Mouse (Mus musculus) hindbrain, embryonic 14.5 days (tissue): ENCODE results near the gene Smarca5. TPM values are rescaled to one million over a fixed set of nuclear protein-coding genes. Genes with fewer than 3 reads are reported as not detected.

Source experiments
- ATAC-seq: fragments of 200-750 bp; cut with Nextera tagmentation; 2 replicates; pipeline ENCODE4 v1.8.0; 2017; ENCODE audit warnings: moderate number of reproducible peaks, mild to moderate bottlenecking, moderate TSS enrichment, moderate library complexity; ENCODE audit not compliant: low FRiP score
- DNase-seq: peaks from one replicate; pipeline ENCODE4 v3.0.0-alpha.2; 2015; ENCODE audit warnings: low spot score
- H3K27ac ChIP-seq: fragments of 300-500 bp; sonication (generic); 2 replicates; pipeline ENCODE4 v1.5.1; 2014; ENCODE audit warnings: mild to moderate bottlenecking, moderate library complexity
- H3K27me3 ChIP-seq: fragments of 300-500 bp; sonication (generic); 2 replicates; pipeline ENCODE4 v1.6.1; 2014; ENCODE audit warnings: mild to moderate bottlenecking, low read length, mixed read lengths; ENCODE audit not compliant: control insufficient read depth, insufficient read depth
- H3K36me3 ChIP-seq: fragments of 300-500 bp; sonication (generic); replicated peaks from 2 replicates; pipeline ENCODE4 v1.6.1; 2014; ENCODE audit not compliant: control insufficient read depth, insufficient read depth
- H3K4me1 ChIP-seq: fragments of 300-500 bp; sonication (generic); replicated peaks from 2 replicates; pipeline ENCODE4 v1.6.1; 2014; ENCODE audit warnings: antibody characterized with exemption, low read length, mixed read lengths; ENCODE audit not compliant: control insufficient read depth, insufficient read depth
- H3K4me2 ChIP-seq: fragments of 300-500 bp; sonication (generic); replicated peaks from 2 replicates; pipeline ENCODE4 v1.6.1; 2014; ENCODE audit warnings: mild to moderate bottlenecking, moderate library complexity
- H3K4me3 ChIP-seq: fragments of 300-500 bp; sonication (generic); replicated peaks from 2 replicates; pipeline ENCODE4 v1.5.1; 2014; ENCODE audit warnings: mild to moderate bottlenecking, low read length
- H3K9ac ChIP-seq: fragments of 300-500 bp; sonication (generic); 2 replicates; pipeline ENCODE4 v1.6.1; 2014
- H3K9me3 ChIP-seq: fragments of 300-500 bp; sonication (generic); 2 replicates; pipeline ENCODE4 v1.6.1; 2016; ENCODE audit warnings: low read length; ENCODE audit not compliant: control insufficient read depth
- WGBS: fragments of 180-500 bp; shearing (Covaris S2); extraction: QIAGEN DNeasy Blood & Tissue Kit; methylation state at CpG from one replicate; pipeline ENCODE4 v1.1.7; 2014; 5-methylcytosine and 5-hydroxymethylcytosine counted together
- polyA plus RNA-seq: library from polyadenylated mRNA; unstranded; fragments of >200 nt; fragmentation: Nextera tagmentation; extraction: Ambion mirVana; gene quantifications from 2 replicates; pipeline ENCODE4 v1.2.1, GENCODE M21; 2014

Gene Smarca5
- polyA plus RNA-seq, 1 experiment from 2014 or later = 56.7 TPM

DNA sequence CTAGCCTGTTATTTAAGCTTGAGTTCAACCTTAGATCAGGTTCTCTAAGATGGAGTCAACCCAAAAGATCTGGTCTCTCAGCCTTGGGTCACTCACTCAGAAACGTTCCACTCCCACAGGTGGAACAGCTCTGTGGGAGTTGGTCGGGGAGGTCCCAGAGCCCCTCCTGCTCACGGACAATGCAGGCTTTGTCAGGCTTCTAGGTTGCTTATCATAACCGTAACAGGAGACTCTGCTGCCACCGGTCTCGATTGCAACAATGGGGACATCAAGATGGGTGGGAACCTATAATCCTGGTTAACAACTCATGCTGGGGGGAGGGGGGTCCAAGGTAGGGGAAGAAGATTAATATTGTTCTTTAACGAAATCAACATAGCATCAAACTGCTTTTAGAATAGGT is 13.1 kb upstream of the Smarca5 start:
- DNase-seq (no peak), ATAC-seq (no peak)
- Histone ChIP-seq H3K9ac (no peak overlapping the region), H3K4me3 (no peak overlapping the region), H3K9me3 (no peaks in the 10 kb centered on the region), H3K27ac (no peak overlapping the region), H3K4me1 (no peaks in the 10 kb centered on the region), H3K4me2 (no peak overlapping the region), H3K36me3 (no peaks in the 10 kb centered on the region), H3K27me3 (no peaks in the 10 kb centered on the region)
- WGBS = 64% methylated on average over 7 of the region's 7 CpGs

DNA sequence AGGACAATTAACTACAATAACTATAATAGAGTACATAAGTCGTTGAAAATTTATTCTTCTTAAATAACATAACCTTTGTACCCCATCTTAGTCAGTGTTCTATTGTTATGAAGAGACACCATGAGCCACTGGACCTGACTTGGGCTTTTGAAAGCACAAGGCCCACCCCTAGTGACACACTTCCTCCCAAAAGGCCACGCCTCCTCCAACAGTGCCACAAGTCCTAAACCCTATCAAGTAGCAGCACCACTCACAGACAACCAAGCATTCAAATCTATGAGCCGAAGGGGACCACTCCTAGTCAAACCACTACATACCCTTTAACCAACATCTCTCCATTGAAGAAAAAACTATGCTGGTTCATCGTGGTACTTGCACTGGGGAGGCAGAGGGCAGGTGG is 9.8 kb upstream of the Smarca5 start:
- no peak overlapping the region for H3K4me2 ChIP-seq
- no peak for DNase-seq
- WGBS = 92% methylated on average over 4 of the region's 4 CpGs
- H3K9me3 ChIP-seq = no peaks in the 10 kb centered on the region
- H3K27me3 ChIP-seq = no peaks in the 10 kb centered on the region
- H3K4me1 ChIP-seq = no peaks in the 10 kb centered on the region
- H3K27ac ChIP-seq = no peak overlapping the region
- no peak overlapping the region for H3K4me3 ChIP-seq
- no peak overlapping the region for H3K9ac ChIP-seq
- ATAC-seq = no peak
- H3K36me3 ChIP-seq = no peaks in the 10 kb centered on the region

DNA sequence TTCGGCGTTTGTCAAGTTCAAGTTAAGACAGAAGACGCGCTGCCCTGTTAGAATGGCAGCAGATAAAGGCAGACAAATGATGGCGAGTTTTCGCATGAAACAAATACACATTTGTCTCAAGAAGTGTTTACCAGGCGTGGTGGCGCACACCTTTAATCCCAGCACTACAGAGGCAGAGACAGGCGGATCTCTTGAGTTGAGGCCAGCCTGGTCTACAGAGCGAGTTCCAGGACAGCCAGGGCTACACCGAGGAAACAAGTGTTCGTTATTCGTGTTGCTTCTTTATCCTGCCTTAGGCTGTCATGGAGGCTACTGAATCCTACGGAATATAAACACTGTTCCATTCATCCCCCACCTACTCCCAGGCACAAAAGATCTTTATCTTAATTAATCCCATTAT is 635 bp upstream of the Smarca5 start:
- DNase-seq = no peak
- WGBS = 10% methylated on average over 14 of the region's 14 CpGs

GRCm38 (mm10) chr8:80738388-80739154 is 726 bp downstream of the Smarca5 start:
- WGBS = under 1% methylated on average over 68 of the region's 84 CpGs

More for the DNA sequence above, 635 bp upstream of the Smarca5 start:
- Histone ChIP-seq H3K4me1 (peaks cover 8% of the 10 kb centered on the region; the same call in 1 of the 2 replicates), H3K9ac (peak overlapping the region; percentile 67), H3K9me3 (no peaks in the 10 kb centered on the region), H3K27ac (peak overlapping the region; percentile 95), H3K4me2 (peak overlapping the region; percentile 59), H3K4me3 (peak overlapping the region; percentile 74), H3K27me3 (no peaks in the 10 kb centered on the region), H3K36me3 (peaks cover 11% of the 10 kb centered on the region)
- peak; percentile 48 for ATAC-seq

GRCm38 (mm10) chr8:80738046-80738387 is 1.3 kb downstream of the Smarca5 start:
- H3K36me3 ChIP-seq = peaks cover 28% of the 10 kb centered on the region
- peak overlapping the region; percentile 95 for H3K27ac ChIP-seq
- no peaks in the 10 kb centered on the region for H3K9me3 ChIP-seq
- H3K9ac ChIP-seq = peak overlapping the region; percentile 73
- no peaks in the 10 kb centered on the region for H3K27me3 ChIP-seq
- peaks cover 8% of the 10 kb centered on the region; the same call in 1 of the 2 replicates for H3K4me1 ChIP-seq
- peak overlapping the region; percentile 74 for H3K4me3 ChIP-seq
- 0% methylated on average over 5 of the region's 5 CpGs for WGBS
- peak overlapping the region; percentile 71 for H3K4me2 ChIP-seq
- no peak for ATAC-seq
- DNase-seq = peak; percentile 36

More at GRCm38 (mm10) chr8:80738388-80739154, 726 bp downstream of the Smarca5 start:
- DNase-seq (peak; percentile 52), ATAC-seq (peak; percentile 68)
- Histone ChIP-seq H3K27ac (peak overlapping the region; percentile 95), H3K4me2 (peak overlapping the region; percentile 71), H3K4me3 (peak overlapping the region; percentile 74), H3K9me3 (no peaks in the 10 kb centered on the region), H3K36me3 (peaks cover 24% of the 10 kb centered on the region), H3K9ac (peak overlapping the region; percentile 73), H3K27me3 (no peaks in the 10 kb centered on the region), H3K4me1 (peaks cover 8% of the 10 kb centered on the region; the same call in 1 of the 2 replicates)

- DNase-seq (no peak), ATAC-seq (no peak)
- H3K27ac ChIP-seq = no peak overlapping the region
- no peak overlapping the region for H3K4me2 ChIP-seq
- no peaks in the 10 kb centered on the region for H3K4me1 ChIP-seq
- peaks cover 79% of the 10 kb centered on the region for H3K36me3 ChIP-seq
- no peaks in the 10 kb centered on the region for H3K27me3 ChIP-seq
- H3K9ac ChIP-seq = no peak overlapping the region
- no peaks in the 10 kb centered on the region for H3K9me3 ChIP-seq
- H3K4me3 ChIP-seq = no peak overlapping the region
Measured at GRCm38 (mm10) chr8:80732326-80732725, 7.0 kb downstream of the Smarca5 start.

GRCm38 (mm10) chr8:80714461-80714860 is 24.8 kb downstream of the Smarca5 start:
- Histone ChIP-seq H3K4me1 (no peaks in the 10 kb centered on the region), H3K27me3 (no peaks in the 10 kb centered on the region), H3K4me2 (no peak overlapping the region), H3K36me3 (peaks cover 82% of the 10 kb centered on the region), H3K27ac (no peak overlapping the region), H3K9ac (no peak overlapping the region), H3K9me3 (no peaks in the 10 kb centered on the region), H3K4me3 (no peak overlapping the region)
- WGBS = 97% methylated on average over 1 of the region's 1 CpGs
- DNase-seq (no peak), ATAC-seq (no peak)

- H3K36me3 ChIP-seq = peaks cover 84% of the 10 kb centered on the region
- peak; percentile 26 for DNase-seq
- WGBS = 76% methylated on average over 4 of the region's 4 CpGs
Measured at GRCm38 (mm10) chr8:80710670-80711400, 28.5 kb downstream of the Smarca5 start.

DNA sequence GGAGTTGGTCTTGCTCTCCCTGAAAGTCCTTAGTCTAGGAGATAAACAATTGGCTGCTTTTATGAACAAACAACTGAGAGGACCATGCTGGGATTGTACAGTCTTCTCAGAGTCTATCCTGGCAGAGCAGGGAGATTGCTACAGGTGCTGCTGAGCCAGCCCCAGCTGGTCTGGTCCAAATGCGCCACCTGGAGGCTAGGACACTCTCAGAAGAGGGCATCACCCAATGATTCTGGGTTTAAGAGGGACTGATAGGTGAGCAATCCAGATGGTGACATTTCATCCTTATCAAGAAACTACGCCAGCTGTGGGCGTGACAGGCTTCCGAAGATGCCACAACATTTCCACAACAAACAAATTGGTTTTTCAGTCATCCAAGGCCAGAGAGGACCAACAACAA is 51.2 kb downstream of the Smarca5 start:
- Histone ChIP-seq H3K4me3 (no peak overlapping the region), H3K36me3 (no peaks in the 10 kb centered on the region), H3K27ac (no peak overlapping the region), H3K9ac (no peak overlapping the region), H3K9me3 (no peaks in the 10 kb centered on the region), H3K4me1 (no peaks in the 10 kb centered on the region), H3K4me2 (no peak overlapping the region), H3K27me3 (no peaks in the 10 kb centered on the region)
- 49% methylated on average over 4 of the region's 4 CpGs for WGBS
- DNase-seq (peak; percentile 72), ATAC-seq (0 out of 2 replicates have a peak, but pooled peaks have one; percentile 48)

More at GRCm38 (mm10) chr8:80710670-80711400, 28.5 kb downstream of the Smarca5 start:
- Histone ChIP-seq H3K4me1 (no peaks in the 10 kb centered on the region), H3K4me2 (no peak overlapping the region), H3K4me3 (no peak overlapping the region), H3K9me3 (no peaks in the 10 kb centered on the region), H3K9ac (no peak overlapping the region), H3K27ac (no peak overlapping the region), H3K27me3 (no peaks in the 10 kb centered on the region)
- ATAC-seq = no peak; the same call in 1 of the 2 replicates
